ENCODE assay signal across 8 mouse cellular contexts in the genomic region with DNA sequence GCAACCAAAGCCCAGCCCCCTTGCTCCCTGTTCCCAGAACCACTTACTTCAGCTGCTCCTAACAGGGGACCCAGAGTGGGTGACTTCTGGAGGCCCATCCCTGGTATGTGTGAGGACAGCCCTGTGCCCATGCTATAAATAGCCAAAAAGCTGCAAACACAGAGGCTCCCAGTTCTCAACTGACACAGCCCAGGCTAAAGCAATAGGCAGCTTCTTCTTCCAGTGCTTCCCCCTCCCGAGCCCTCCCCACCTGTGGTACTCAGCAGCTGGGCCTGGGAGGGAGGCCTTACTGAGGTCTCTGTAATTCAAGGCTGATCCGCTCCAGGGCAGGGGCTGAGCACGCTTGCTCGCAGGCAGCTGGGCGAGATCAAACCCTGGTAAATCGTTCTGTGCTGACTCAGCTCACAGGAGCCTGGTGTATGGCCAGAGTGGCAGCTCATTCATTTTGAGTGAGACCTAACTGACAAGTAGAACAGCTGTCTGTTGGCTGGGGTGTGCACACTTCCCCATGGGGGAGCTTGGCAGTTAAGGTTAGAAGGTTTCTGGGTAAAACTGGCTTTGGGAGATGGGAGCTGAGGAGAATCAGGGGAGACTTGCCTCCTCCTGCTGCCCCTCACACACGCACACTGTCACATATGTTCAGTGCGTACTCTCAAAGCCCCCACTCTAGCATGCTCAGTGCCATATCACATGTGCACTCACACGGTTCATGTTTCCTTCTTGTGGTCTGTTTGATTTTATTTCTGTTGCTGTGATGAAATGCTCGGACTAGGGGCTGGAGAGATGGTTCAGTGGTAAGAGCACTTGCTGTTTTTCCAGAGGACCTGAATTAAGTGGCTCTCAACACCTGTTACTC. TPM values are rescaled to one million over a fixed set of nuclear protein-coding genes. Genes with fewer than 3 reads are reported as not detected.
DNase-seq lines count a peak whose midpoint lies in the region; ATAC-seq and TF ChIP-seq lines count a peak whose summit lies in the region.

No protein-coding gene starts in this region.

- peak overlapping the region; percentile 82 for H3K27ac ChIP-seq in layer of hippocampus, adult 2 months

- DNase-seq in layer of hippocampus, adult 11-12 months (ENCODE audit: low spot score), result peak; percentile 52
- DNase-seq in layer of hippocampus, postnatal 25 days (ENCODE audit: extremely low spot score in 1 of 2, low spot score in 1 of 2), result no peak
- DNase-seq in embryo, embryonic 9.5 days (ENCODE audit: extremely low spot score), result peak; percentile 23
- peak; percentile 36 to 72 for DNase-seq in gastrocnemius, postnatal 4 days (ENCODE audit: low spot score in 2 of 2)
- DNase-seq in layer of hippocampus, adult 2 months (ENCODE audit: low spot score in 2 of 2), result peak; percentile 40 to 61
- peak; percentile 38 for DNase-seq in lung, postnatal 36 days
- peak; percentile 59 for DNase-seq in right cerebral cortex, postnatal 25 days

- ATAC-seq in monocyte, adult 5-6 weeks (replicated peaks; ENCODE audit: insufficient number of reproducible peaks, low FRiP score, low TSS enrichment, poor library complexity, severe bottlenecking), result no peak

- no peak for TF ChIP-seq CTCF in layer of hippocampus, adult 2 months (conservative IDR thresholded peaks at IDR 0.05)

- H3K4me3 ChIP-seq in layer of hippocampus, adult 2 months, result no peak overlapping the region

RNA-seq across cellular contexts. Expression of gene Reep1, which starts 49.9 kb away (rescaled TPM):
- 10 to 100 TPM; 79.8 to 83.3 TPM for total RNA-seq in layer of hippocampus, postnatal 25 days (2021)
- 100 to 1,000 TPM in 1 of 2 experiments, 10 to 100 TPM in 1; 88.3 to 101 TPM for total RNA-seq in gastrocnemius, postnatal 4 days (2021)
- 10 to 100 TPM; 69.1 to 71.2 TPM for total RNA-seq in layer of hippocampus, adult 2 months (2021)
- total RNA-seq in monocyte, adult 5-6 weeks (2017), result not detected in 3 replicates

Comparison
In these comparisons a context has a peak if more than half of its experiments do, and no peak if none do; other contexts are left out.
1. DNase-seq: peak in layer of hippocampus, adult 11-12 months (single experiment), embryo, embryonic 9.5 days (single experiment), gastrocnemius, postnatal 4 days (2 of 2), layer of hippocampus, adult 2 months (2 of 2), lung, postnatal 36 days (single experiment) and right cerebral cortex, postnatal 25 days (single experiment); none in layer of hippocampus, postnatal 25 days (0 of 2).
2. RNA of gene Reep1, which starts 49.9 kb away (total RNA-seq): 88.3 to 101 TPM in gastrocnemius, postnatal 4 days, 79.8 to 83.3 TPM in layer of hippocampus, postnatal 25 days and 69.1 to 71.2 TPM in layer of hippocampus, adult 2 months; not detected in monocyte, adult 5-6 weeks; every median in the first group is over 10 times any median in the second.